Mouse (Mus musculus): ENCODE results near the gene Hs3st3b1.

DNA sequence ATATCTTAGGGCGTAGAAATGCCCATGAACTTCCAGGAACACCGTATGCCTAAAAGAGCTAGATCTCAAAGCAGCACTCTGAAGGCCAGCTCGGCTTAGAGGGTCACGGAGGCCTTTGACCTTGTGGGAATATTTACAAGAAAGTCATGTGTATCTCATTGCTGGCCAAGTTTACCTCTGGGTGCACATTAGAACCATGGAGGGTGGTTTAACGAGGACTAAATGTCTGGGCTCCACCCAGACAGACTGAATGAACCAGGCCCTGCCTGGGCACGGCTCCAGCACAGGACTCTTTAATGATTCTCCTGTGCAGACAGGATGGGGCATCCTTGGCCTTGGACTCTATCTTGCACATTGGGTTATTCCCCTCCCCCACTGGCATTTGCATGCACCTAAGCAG lies 27.9 kb downstream of the Hs3st3b1 start:
- TF ChIP-seq POLR2A (IDR thresholded peaks at IDR 0.05; ENCODE audit: borderline replicate concordance, low read depth, low read length) (no peak), CTCF (IDR thresholded peaks at IDR 0.05; ENCODE audit: low read depth, low read length) (no peak)

Measured in bone marrow macrophage, adult 2 months (primary cell).